Mouse (Mus musculus) olfactory bulb, adult 2 months (tissue): ENCODE data around the gene Tspan11.

ENCODE experiments used
- CTCF ChIP-seq: fragments of 200-500 bp; IDR thresholded peaks from 2 replicates; pipeline ENCODE4 v1.5.1; 2012; ENCODE audit warnings: low read depth, mild to moderate bottlenecking, low read length, moderate library complexity; ENCODE audit not compliant: insufficient read depth
- POLR2A ChIP-seq: fragments of 200-500 bp; IDR thresholded peaks from 2 replicates; pipeline ENCODE4 v1.6.1; 2012; ENCODE audit warnings: mild to moderate bottlenecking, low read depth, low read length, moderate library complexity; ENCODE audit not compliant: insufficient read depth

- TF ChIP-seq CTCF (peak; percentile 69), POLR2A (no peak)
These were observed 82.7 kb downstream of the Tspan11 start for GRCm38 (mm10) chr6:127970120-127970519.
